Mouse (Mus musculus) CH12.LX (cell line): Measurements from ENCODE around the gene Asic2. TPM values are rescaled to one million over a fixed set of nuclear protein-coding genes. Genes with fewer than 3 reads are reported as not detected.

Experiments used
- DNase-seq: peaks from one replicate; pipeline ENCODE4 v3.0.0-alpha.2; 2013; ENCODE audit errors: extremely low read depth
- H3K27ac ChIP-seq: 2 replicates; pipeline ENCODE4 v1.5.1; 2012; ENCODE audit warnings: low read depth, mild to moderate bottlenecking, control low read depth, moderate library complexity; ENCODE audit not compliant: insufficient read depth
- H3K27me3 ChIP-seq: replicated peaks from 2 replicates; pipeline ENCODE3; 2012; ENCODE audit warnings: inconsistent platforms
- H3K36me3 ChIP-seq, 2 experiments: replicated peaks in 1 of 2; 2 replicates each; pipeline versions ENCODE3 to v1.6.1; 2012; ENCODE audit warnings: inconsistent platforms in 1 of 2, low read length in 1 of 2, mild to moderate bottlenecking in 1 of 2, mixed read lengths in 1 of 2, moderate library complexity in 1 of 2; ENCODE audit not compliant: control insufficient read depth in 1 of 2, insufficient read depth in 1 of 2
- H3K4me1 ChIP-seq, 2 experiments: 2 replicates each; pipeline ENCODE4 v1.6.1; 2012; ENCODE audit warnings: inconsistent platforms in 1 of 2, moderate library complexity in 1 of 2; ENCODE audit not compliant: insufficient read depth in 2 of 2, control insufficient read depth in 1 of 2
- H3K4me2 ChIP-seq: 2 replicates; pipeline ENCODE4 v1.6.1; 2012; ENCODE audit warnings: low read depth, mild to moderate bottlenecking, control low read depth; ENCODE audit not compliant: poor library complexity, insufficient read depth, severe bottlenecking
- H3K4me3 ChIP-seq, 3 experiments: fragments of 150-350 bp in 1 of 3; sonication (generic) in 1 of 3; replicated peaks in 1 of 3; 2 replicates each; pipeline versions ENCODE3 to v1.5.1; 2011 to 2012; ENCODE audit warnings: low read depth in 2 of 3, low read length in 2 of 3, mild to moderate bottlenecking in 2 of 3, moderate library complexity in 2 of 3, control low read depth in 1 of 3, improper control_type of control experiment in 1 of 3, inconsistent platforms in 1 of 3, mixed read lengths in 1 of 3; ENCODE audit not compliant: poor library complexity in 1 of 3
- H3K79me2 ChIP-seq: replicated peaks from 2 replicates; pipeline ENCODE4 v1.6.1; 2012; ENCODE audit warnings: mild to moderate bottlenecking, moderate library complexity; ENCODE audit not compliant: control insufficient read depth, poor library complexity, insufficient read depth, severe bottlenecking; ENCODE audit errors: extremely low read depth
- H3K9ac ChIP-seq: 2 replicates; pipeline ENCODE4 v1.6.1; 2012; ENCODE audit warnings: low read depth, mild to moderate bottlenecking, control low read depth, moderate library complexity; ENCODE audit not compliant: insufficient read depth
- H3K9me3 ChIP-seq: replicated peaks from 2 replicates; pipeline ENCODE3; 2012; ENCODE audit warnings: low read length, inconsistent platforms, mixed read lengths
- BHLHE40 ChIP-seq: IDR thresholded peaks from 2 replicates; pipeline ENCODE4 v1.6.1; 2011; ENCODE audit warnings: mild to moderate bottlenecking, low read depth, low read length, improper control_type of control experiment
- CHD1 ChIP-seq: IDR thresholded peaks from 2 replicates; pipeline ENCODE4 v1.6.1; 2012; ENCODE audit warnings: low read depth, low read length, improper control_type of control experiment, inconsistent platforms
- CHD2 ChIP-seq: IDR thresholded peaks from 2 replicates; pipeline ENCODE4 v1.6.1; 2011; ENCODE audit warnings: low read length, improper control_type of control experiment
- ELF1 ChIP-seq: IDR thresholded peaks from 2 replicates; pipeline ENCODE4 v1.6.1; 2014; ENCODE audit warnings: low read depth, mild to moderate bottlenecking, inconsistent platforms, low read length, improper control_type of control experiment
- JUN ChIP-seq: IDR thresholded peaks from 2 replicates; pipeline ENCODE4 v1.6.1; 2011; ENCODE audit warnings: low read depth, mild to moderate bottlenecking, low read length, improper control_type of control experiment, moderate library complexity; ENCODE audit not compliant: insufficient read depth
- JUND ChIP-seq: conservative IDR thresholded peaks from 2 replicates; pipeline ENCODE4 v1.6.1; 2011; ENCODE audit warnings: low read depth, low read length, improper control_type of control experiment
- MAFK ChIP-seq: IDR thresholded peaks from 2 replicates; pipeline ENCODE4 v1.6.1; 2011; ENCODE audit warnings: low read length, improper control_type of control experiment; ENCODE audit not compliant: insufficient replicate concordance
- MAX ChIP-seq: IDR thresholded peaks from 2 replicates; pipeline ENCODE4 v1.6.1; 2011; ENCODE audit warnings: low read length, improper control_type of control experiment
- MAZ ChIP-seq: IDR thresholded peaks from 2 replicates; pipeline ENCODE4 v1.6.1; 2012; ENCODE audit warnings: low read depth, mild to moderate bottlenecking, inconsistent platforms, low read length, improper control_type of control experiment, moderate library complexity
- MXI1 ChIP-seq: IDR thresholded peaks from 2 replicates; pipeline ENCODE4 v1.6.1; 2011; ENCODE audit warnings: mild to moderate bottlenecking, low read depth, low read length, improper control_type of control experiment
- POLR2AphosphoS2 ChIP-seq: IDR thresholded peaks from 2 replicates; pipeline ENCODE4 v1.6.1; 2011; ENCODE audit warnings: low read depth, low read length, improper control_type of control experiment
- RAD21 ChIP-seq: IDR thresholded peaks from 2 replicates; pipeline ENCODE4 v1.6.1; 2011; ENCODE audit warnings: low read depth, mild to moderate bottlenecking, low read length, improper control_type of control experiment, moderate library complexity
- SIN3A ChIP-seq: IDR thresholded peaks from 2 replicates; pipeline ENCODE4 v1.6.1; 2012; ENCODE audit warnings: low read length, improper control_type of control experiment, inconsistent platforms
- TBP ChIP-seq: conservative IDR thresholded peaks from 2 replicates; pipeline ENCODE4 v1.6.1; 2011; ENCODE audit warnings: low read depth, low read length, improper control_type of control experiment
- USF1 ChIP-seq: IDR thresholded peaks from 2 replicates; pipeline ENCODE4 v1.6.1; 2014; ENCODE audit warnings: low read depth, mild to moderate bottlenecking, inconsistent platforms, low read length, improper control_type of control experiment
- ZC3H11A ChIP-seq: IDR thresholded peaks from 2 replicates; pipeline ENCODE4 v1.6.1; 2012; ENCODE audit warnings: low read depth, mild to moderate bottlenecking, inconsistent platforms, low read length, improper control_type of control experiment
- ZKSCAN1 ChIP-seq: IDR thresholded peaks from 2 replicates; pipeline ENCODE4 v1.6.1; 2012; ENCODE audit warnings: low read depth, inconsistent platforms, low read length, improper control_type of control experiment, borderline replicate concordance
- ZMIZ1 ChIP-seq: IDR thresholded peaks from 2 replicates; pipeline ENCODE4 v1.6.1; 2012; ENCODE audit warnings: low read depth, mild to moderate bottlenecking, inconsistent platforms, low read length, improper control_type of control experiment
- ZNF384 ChIP-seq: IDR thresholded peaks from 2 replicates; pipeline ENCODE4 v1.6.1; 2012; ENCODE audit warnings: low read depth, low read length, improper control_type of control experiment, inconsistent platforms
- dilution Hi-C: fragments of 300-500 bp; cut with MboI; formaldehyde crosslinking; loops from 2 replicates; pipeline ENCODE4 v1.14.3; 2020; ENCODE audit warnings: low sequenced_read_pairs; ENCODE audit not compliant: extremely low pct_unique_long_range_greater_than_20kb, extremely low pct_ligation_motif_present
- in situ Hi-C: fragments of 300-500 bp; cut with MboI; formaldehyde crosslinking; loops from 3 replicates; pipeline ENCODE4 v1.14.3; 2019; ENCODE audit warnings: low sequenced_read_pairs, low pct_ligation_motif_present, low pct_unique_long_range_greater_than_20kb, mixed read lengths
- polyA plus RNA-seq: library from polyadenylated mRNA; unstranded; fragments of >175 nt; gene quantifications from 2 replicates; pipeline ENCODE4 v1.2.1, GENCODE M21; 2012; ENCODE audit warnings: low read depth; ENCODE audit not compliant: insufficient read length
- total RNA-seq, 2 experiments: library from RNA; depleted of rRNA; stranded (reverse); fragments of 300-350 nt in 1 of 2; fragments of >200 nt in 1 of 2; gene quantifications; 2 replicates each; pipeline ENCODE4 v1.2.3; 2012 to 2014

The Asic2 gene
- total and polyA plus RNA-seq, 3 experiments: not detected

GRCm38 (mm10) chr11:81290041-81290440, 678.2 kb downstream of the Asic2 start:
- dilution Hi-C loops: no loop called here
- no peak for DNase-seq

GRCm38 (mm10) chr11:81283185-81283584, 685.1 kb downstream of the Asic2 start:
- TF ChIP-seq JUN: no peak
- no peak for TF ChIP-seq ZKSCAN1
- Histone ChIP-seq H3K9me3 (peaks cover under 1% of the 10 kb centered on the region), H3K36me3 (no peaks in the 10 kb centered on the region), H3K27ac (no peak overlapping the region), H3K4me1 (peaks cover 5 to 9% of the 10 kb centered on the region in 2 experiments), H3K27me3 (peaks cover 81% of the 10 kb centered on the region), H3K4me2 (no peak overlapping the region), H3K79me2 (no peaks in the 10 kb centered on the region), H3K9ac (no peak overlapping the region), H3K4me3 (no peak overlapping the region)
- dilution Hi-C loops: no loop called here
- no peak for DNase-seq
- in situ Hi-C loops: no loop called here

More at GRCm38 (mm10) chr11:81290041-81290440, 678.2 kb downstream of the Asic2 start:
- Histone ChIP-seq H3K4me3 (no peak overlapping the region), H3K27ac (no peak overlapping the region), H3K9me3 (no peaks in the 10 kb centered on the region), H3K79me2 (no peaks in the 10 kb centered on the region), H3K4me2 (no peak overlapping the region), H3K9ac (no peak overlapping the region), H3K27me3 (peaks cover 62% of the 10 kb centered on the region), H3K4me1 (no peaks in the 10 kb centered on the region), H3K36me3 (no peaks in the 10 kb centered on the region)
- TF ChIP-seq TBP (no peak), MAFK (no peak), ZNF384 (no peak), POLR2AphosphoS2 (no peak), JUN (no peak), ELF1 (no peak), MAX (no peak), CHD2 (no peak), SIN3A (no peak), ZC3H11A (no peak), MXI1 (no peak), RAD21 (no peak), USF1 (no peak), MAZ (no peak), ZMIZ1 (no peak), CHD1 (no peak), BHLHE40 (no peak), JUND (no peak), ZKSCAN1 (no peak)
- in situ Hi-C loops: no loop called here
